Mouse (Mus musculus): ENCODE results near the gene Gm20388.

The Gm20388 gene

GRCm38 (mm10) chr8:121085561-121085960 is 1174.9 kb downstream of the Gm20388 start:
- DNase-seq (ENCODE audit: low read depth, low spot score), result no peak

GRCm38 (mm10) chr8:121086004-121086900 is 1175.6 kb downstream of the Gm20388 start:
- DNase-seq (ENCODE audit: low read depth, low spot score), result no peak

- DNase-seq (ENCODE audit: low read depth, low spot score), result no peak
These were observed 1177.6 kb downstream of the Gm20388 start for GRCm38 (mm10) chr8:121088281-121088680.

GRCm38 (mm10) chr8:121088871-121089630 is 1178.4 kb downstream of the Gm20388 start:
- DNase-seq (ENCODE audit: low read depth, low spot score), result no peak

GRCm38 (mm10) chr8:121089631-121090380 is 1179.2 kb downstream of the Gm20388 start:
- DNase-seq (ENCODE audit: low read depth, low spot score), result no peak

GRCm38 (mm10) chr8:121090716-121091115 is 1180.1 kb downstream of the Gm20388 start:
- DNase-seq (ENCODE audit: low read depth, low spot score), result no peak

GRCm38 (mm10) chr8:121092141-121092540 is 1181.5 kb downstream of the Gm20388 start:
- DNase-seq (ENCODE audit: low read depth, low spot score), result no peak

- no peak for DNase-seq (ENCODE audit: low read depth, low spot score)
These were observed 1182.0 kb downstream of the Gm20388 start for GRCm38 (mm10) chr8:121092627-121093026.

- no peak for DNase-seq (ENCODE audit: low read depth, low spot score)
These were observed 1182.9 kb downstream of the Gm20388 start for GRCm38 (mm10) chr8:121093496-121093895.

- DNase-seq (ENCODE audit: low read depth, low spot score), result peak; percentile 53
These were observed 1193.6 kb downstream of the Gm20388 start for GRCm38 (mm10) chr8:121104049-121104818.

- DNase-seq (ENCODE audit: low read depth, low spot score), result peak; percentile 90
These were observed 1197.3 kb downstream of the Gm20388 start, which contains the start of gene Mthfsd for GRCm38 (mm10) chr8:121107668-121108656. Gene Mthfsd (minus strand): TSS chr8:121108392.

- no peak for DNase-seq (ENCODE audit: low read depth, low spot score)
These were observed 1198.0 kb downstream of the Gm20388 start for GRCm38 (mm10) chr8:121108657-121109056.

GRCm38 (mm10) chr8:121111145-121111907 is 1200.7 kb downstream of the Gm20388 start:
- DNase-seq (ENCODE audit: low read depth, low spot score), result no peak

- DNase-seq (ENCODE audit: low read depth, low spot score), result peak; percentile 88
These were observed 1202.6 kb downstream of the Gm20388 start for GRCm38 (mm10) chr8:121113261-121113660.

GRCm38 (mm10) chr8:121115136-121115535 is 1204.5 kb downstream of the Gm20388 start:
- DNase-seq (ENCODE audit: low read depth, low spot score), result no peak

GRCm38 (mm10) chr8:121115948-121116347 is 1205.3 kb downstream of the Gm20388 start, which contains the start of gene Foxc2:
Gene Foxc2 (plus strand): TSS chr8:121116171.
- no peak for DNase-seq (ENCODE audit: low read depth, low spot score)

GRCm38 (mm10) chr8:121116591-121117185 is 1206.0 kb downstream of the Gm20388 start:
- no peak for DNase-seq (ENCODE audit: low read depth, low spot score)

- DNase-seq (ENCODE audit: low read depth, low spot score), result no peak
These were observed 1206.6 kb downstream of the Gm20388 start for GRCm38 (mm10) chr8:121117186-121117651.

All from retina, adult 2 months (tissue).